Mouse (Mus musculus): ENCODE data around the gene Nkx1-2. TPM values are rescaled to one million over a fixed set of nuclear protein-coding genes. Genes with fewer than 3 reads are reported as not detected.

The Nkx1-2 gene
- polyA plus RNA-seq, 1 experiment from 2014 or later, result 0.32 TPM

- no peak overlapping the region for H3K27ac ChIP-seq (ENCODE audit: low read depth, low read length)
- no peak overlapping the region for H3K4me3 ChIP-seq (ENCODE audit: low read depth, low read length)
- no peaks in the 10 kb centered on the region for H3K4me1 ChIP-seq (ENCODE audit: control insufficient read depth, insufficient read depth, low read length)
- no peaks in the 10 kb centered on the region for H3K9me3 ChIP-seq (ENCODE audit: control insufficient read depth, low read length)
- ATAC-seq (ENCODE audit: low read depth), result no peak
- no peaks in the 10 kb centered on the region for H3K27me3 ChIP-seq (ENCODE audit: control insufficient read depth, insufficient read depth, low read length)
- H3K4me2 ChIP-seq (ENCODE audit: low read depth, low read length), result no peak overlapping the region
- H3K36me3 ChIP-seq (ENCODE audit: control insufficient read depth, insufficient read depth, low read length), result peaks cover 26% of the 10 kb centered on the region
- H3K9ac ChIP-seq (replicated peaks; ENCODE audit: low read depth, low read length), result no peak overlapping the region
- 24% methylated on average over 3 of the region's 3 CpGs for WGBS
Observed at GRCm38 (mm10) chr7:132559138-132559766, 40.2 kb downstream of the Nkx1-2 start.

GRCm38 (mm10) chr7:132558141-132558736 lies 41.2 kb downstream of the Nkx1-2 start:
- Histone ChIP-seq H3K4me2 (ENCODE audit: low read depth, low read length) (no peak overlapping the region), H3K9ac (replicated peaks; ENCODE audit: low read depth, low read length) (no peak overlapping the region), H3K4me3 (ENCODE audit: low read depth, low read length) (no peak overlapping the region), H3K27ac (ENCODE audit: low read depth, low read length) (no peak overlapping the region), H3K9me3 (ENCODE audit: control insufficient read depth, low read length) (no peaks in the 10 kb centered on the region), H3K4me1 (ENCODE audit: control insufficient read depth, insufficient read depth, low read length) (no peaks in the 10 kb centered on the region), H3K27me3 (ENCODE audit: control insufficient read depth, insufficient read depth, low read length) (no peaks in the 10 kb centered on the region), H3K36me3 (ENCODE audit: control insufficient read depth, insufficient read depth, low read length) (peaks cover 17% of the 10 kb centered on the region)
- WGBS, result 89% methylated on average over 7 of the region's 7 CpGs
- ATAC-seq (ENCODE audit: low read depth), result no peak

GRCm38 (mm10) chr7:132556575-132556974 lies 42.9 kb downstream of the Nkx1-2 start:
- H3K4me1 ChIP-seq (ENCODE audit: control insufficient read depth, insufficient read depth, low read length), result no peaks in the 10 kb centered on the region
- WGBS, result 78% methylated on average over 5 of the region's 5 CpGs
- H3K9ac ChIP-seq (replicated peaks; ENCODE audit: low read depth, low read length), result no peak overlapping the region
- H3K4me2 ChIP-seq (ENCODE audit: low read depth, low read length), result no peak overlapping the region
- H3K27ac ChIP-seq (ENCODE audit: low read depth, low read length), result no peak overlapping the region
- H3K27me3 ChIP-seq (ENCODE audit: control insufficient read depth, insufficient read depth, low read length), result no peaks in the 10 kb centered on the region
- no peaks in the 10 kb centered on the region for H3K9me3 ChIP-seq (ENCODE audit: control insufficient read depth, low read length)
- H3K36me3 ChIP-seq (ENCODE audit: control insufficient read depth, insufficient read depth, low read length), result peaks cover 6% of the 10 kb centered on the region; the same call in 1 of the 2 replicates
- ATAC-seq (ENCODE audit: low read depth), result no peak
- H3K4me3 ChIP-seq (ENCODE audit: low read depth, low read length), result no peak overlapping the region

DNA sequence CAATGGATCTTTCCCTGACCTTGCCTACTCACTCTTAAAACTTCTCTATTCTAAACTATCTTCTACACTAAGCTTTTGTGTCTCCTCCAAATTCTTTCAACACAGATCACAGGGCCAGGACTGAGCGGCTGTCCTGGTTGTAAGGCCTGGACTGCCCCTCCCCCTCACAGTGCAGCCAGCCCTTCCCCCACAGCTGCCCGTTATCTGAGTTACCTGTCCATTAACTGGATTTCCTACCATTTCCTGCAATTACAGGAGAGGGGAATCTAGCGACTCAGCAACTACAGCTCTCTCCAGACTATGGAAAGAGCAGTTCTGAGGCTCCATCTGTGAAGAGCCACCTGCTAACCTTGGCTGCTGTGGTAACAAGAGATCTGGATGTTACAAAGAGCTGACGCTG lies 43.5 kb downstream of the Nkx1-2 start:
- Histone ChIP-seq H3K4me1 (ENCODE audit: control insufficient read depth, insufficient read depth, low read length) (no peaks in the 10 kb centered on the region), H3K36me3 (ENCODE audit: control insufficient read depth, insufficient read depth, low read length) (peaks cover 2% of the 10 kb centered on the region; the same call in 1 of the 2 replicates), H3K27me3 (ENCODE audit: control insufficient read depth, insufficient read depth, low read length) (no peaks in the 10 kb centered on the region), H3K4me3 (ENCODE audit: low read depth, low read length) (no peak overlapping the region), H3K27ac (ENCODE audit: low read depth, low read length) (no peak overlapping the region), H3K9ac (replicated peaks; ENCODE audit: low read depth, low read length) (no peak overlapping the region), H3K9me3 (ENCODE audit: control insufficient read depth, low read length) (no peaks in the 10 kb centered on the region), H3K4me2 (ENCODE audit: low read depth, low read length) (no peak overlapping the region)
- no peak for ATAC-seq (ENCODE audit: low read depth)
- WGBS, result 21% methylated on average over 4 of the region's 4 CpGs

- Histone ChIP-seq H3K4me3 (ENCODE audit: low read depth, low read length) (no peak overlapping the region), H3K4me1 (ENCODE audit: control insufficient read depth, insufficient read depth, low read length) (no peaks in the 10 kb centered on the region), H3K36me3 (ENCODE audit: control insufficient read depth, insufficient read depth, low read length) (no peaks in the 10 kb centered on the region; the same call in 1 of the 2 replicates), H3K27me3 (ENCODE audit: control insufficient read depth, insufficient read depth, low read length) (no peaks in the 10 kb centered on the region), H3K9ac (replicated peaks; ENCODE audit: low read depth, low read length) (no peak overlapping the region), H3K9me3 (ENCODE audit: control insufficient read depth, low read length) (no peaks in the 10 kb centered on the region), H3K4me2 (ENCODE audit: low read depth, low read length) (no peak overlapping the region), H3K27ac (ENCODE audit: low read depth, low read length) (no peak overlapping the region)
- no peak for ATAC-seq (ENCODE audit: low read depth)
- WGBS, result 54% methylated on average over 2 of the region's 2 CpGs
Observed at GRCm38 (mm10) chr7:132554091-132554490, 45.3 kb downstream of the Nkx1-2 start.

DNA sequence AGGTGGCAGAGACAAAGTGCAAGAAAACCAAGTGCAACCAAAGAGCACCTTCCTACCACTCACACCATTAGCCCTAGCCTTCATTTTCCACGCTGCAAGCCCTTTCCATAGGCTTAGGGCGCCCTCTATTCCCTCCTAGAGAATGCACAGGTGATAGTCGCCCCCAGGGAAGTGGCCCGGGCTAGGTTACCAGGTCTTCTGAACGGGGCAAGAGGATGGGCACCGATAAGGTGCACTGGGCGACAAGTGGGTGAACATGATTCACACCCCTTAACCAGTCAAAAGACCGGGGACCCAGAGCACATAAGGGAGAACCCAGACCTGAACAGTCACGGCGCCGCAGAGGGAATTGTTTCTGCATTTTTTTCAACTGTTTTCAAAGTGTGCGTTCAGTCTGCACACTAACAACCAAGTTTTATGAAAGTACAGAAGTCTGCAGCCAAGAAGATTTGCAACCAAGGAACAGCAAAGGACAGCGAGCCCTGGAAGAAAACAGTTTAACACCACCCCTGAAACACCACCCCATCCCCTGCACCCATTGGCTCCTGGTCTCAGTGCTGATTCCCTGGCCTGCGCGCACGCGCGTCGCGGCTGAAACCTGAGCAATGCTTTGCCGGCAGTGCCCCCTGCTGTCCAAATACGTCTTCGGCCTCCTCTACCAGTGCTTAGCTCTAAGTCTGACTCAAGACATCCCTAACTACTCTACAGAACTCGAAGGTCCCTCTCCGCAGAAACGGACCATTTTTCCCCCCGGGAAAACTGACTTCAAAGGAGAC lies 47.9 kb downstream of the Nkx1-2 start:
- H3K36me3 ChIP-seq (ENCODE audit: control insufficient read depth, insufficient read depth, low read length), result no peaks in the 10 kb centered on the region
- 1% methylated on average over 27 of the region's 27 CpGs for WGBS
- no peaks in the 10 kb centered on the region for H3K9me3 ChIP-seq (ENCODE audit: control insufficient read depth, low read length)
- H3K27ac ChIP-seq (ENCODE audit: low read depth, low read length), result no peak overlapping the region
- peak overlapping the region; percentile 72 for H3K4me2 ChIP-seq (ENCODE audit: low read depth, low read length)
- ATAC-seq (ENCODE audit: low read depth), result peak; percentile 95
- H3K9ac ChIP-seq (replicated peaks; ENCODE audit: low read depth, low read length), result no peak overlapping the region; the same call in 1 of the 2 replicates
- no peaks in the 10 kb centered on the region for H3K27me3 ChIP-seq (ENCODE audit: control insufficient read depth, insufficient read depth, low read length)
- H3K4me1 ChIP-seq (ENCODE audit: control insufficient read depth, insufficient read depth, low read length), result no peaks in the 10 kb centered on the region
- peak overlapping the region; percentile 34 for H3K4me3 ChIP-seq (ENCODE audit: low read depth, low read length)

- ATAC-seq (ENCODE audit: low read depth), result no peak
- no peak overlapping the region for H3K4me3 ChIP-seq (ENCODE audit: low read depth, low read length)
- H3K27ac ChIP-seq (ENCODE audit: low read depth, low read length), result no peak overlapping the region
- H3K4me1 ChIP-seq (ENCODE audit: control insufficient read depth, insufficient read depth, low read length), result 0 out of 2 replicates have a peak, but pooled peaks cover 5% of the 10 kb centered on the region
- no peaks in the 10 kb centered on the region for H3K27me3 ChIP-seq (ENCODE audit: control insufficient read depth, insufficient read depth, low read length)
- 53% methylated on average over 3 of the region's 3 CpGs for WGBS
- H3K4me2 ChIP-seq (ENCODE audit: low read depth, low read length), result no peak overlapping the region
- H3K9ac ChIP-seq (replicated peaks; ENCODE audit: low read depth, low read length), result no peak overlapping the region
- no peaks in the 10 kb centered on the region for H3K9me3 ChIP-seq (ENCODE audit: control insufficient read depth, low read length)
- H3K36me3 ChIP-seq (ENCODE audit: control insufficient read depth, insufficient read depth, low read length), result no peaks in the 10 kb centered on the region
Observed at GRCm38 (mm10) chr7:132547126-132547525, 52.3 kb downstream of the Nkx1-2 start.

Data from neural tube, embryonic 14.5 days (tissue).